Mouse (Mus musculus) megakaryocyte, adult 5-6 weeks (primary cell): ENCODE results near the gene Gm20388. TPM values are rescaled to one million over a fixed set of nuclear protein-coding genes. Genes with fewer than 3 reads are reported as not detected.

Experiments
- ATAC-seq: 2 replicates; pipeline ENCODE4 v1.8.0; 2016; ENCODE audit warnings: mild to moderate bottlenecking, inconsistent platforms; ENCODE audit not compliant: poor library complexity, severe bottlenecking
- total RNA-seq, 2 experiments: library from RNA; stranded (forward) in 1 of 2; stranded (reverse) in 1 of 2; fragments of 153-499, 151-499 nt in 1 of 2; fragments of 221-1000, 200-1000 nt in 1 of 2; gene quantifications; 2 replicates each; pipeline versions ENCODE4 v1.2.3 to v1.2.4; 2015 to 2017

The Gm20388 gene
- total RNA-seq, 2 experiments from 2014 or later: 7.6 to 15.5 TPM

DNA sequence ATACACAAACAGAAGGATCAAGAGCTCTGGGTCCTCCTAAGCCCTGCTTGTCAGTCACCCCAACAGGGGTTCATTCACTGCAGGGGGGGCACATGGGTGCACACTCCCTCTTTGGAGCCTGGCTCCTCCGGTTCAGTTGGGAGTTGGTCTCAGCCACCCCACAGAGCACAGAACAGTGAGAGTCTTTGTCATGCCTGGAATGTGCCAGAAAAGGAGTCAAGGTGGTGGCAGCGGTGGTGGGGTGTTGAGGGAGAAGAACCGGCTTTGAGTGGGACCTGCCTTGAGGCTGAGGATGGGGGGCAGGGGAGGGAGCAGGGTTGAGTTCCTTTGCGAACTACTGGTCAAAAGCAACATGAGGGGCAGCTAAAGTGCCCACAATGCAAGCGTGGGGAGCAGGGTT is 719.4 kb downstream of the Gm20388 start:
- ATAC-seq: no peak

DNA sequence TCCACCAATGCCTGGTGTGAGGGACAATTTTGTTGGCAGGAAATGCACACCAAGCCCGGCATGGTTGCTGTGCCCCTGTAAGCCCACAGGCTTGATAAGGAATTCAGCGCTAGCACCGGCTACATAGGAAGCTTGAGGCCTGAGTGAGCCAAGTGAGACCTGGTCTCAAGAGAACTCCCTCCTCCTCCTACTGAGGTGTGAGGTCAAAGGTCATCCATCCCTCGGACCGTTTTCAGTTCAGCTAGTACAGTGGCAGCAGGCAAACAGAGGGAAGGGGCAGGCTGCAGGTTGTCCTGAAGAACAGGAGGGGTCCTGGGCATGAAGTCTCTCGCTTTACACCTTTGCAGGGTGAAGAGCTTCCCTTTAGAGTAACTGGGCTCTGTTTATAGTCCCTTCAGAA is 720.2 kb downstream of the Gm20388 start:
- no peak for ATAC-seq

DNA sequence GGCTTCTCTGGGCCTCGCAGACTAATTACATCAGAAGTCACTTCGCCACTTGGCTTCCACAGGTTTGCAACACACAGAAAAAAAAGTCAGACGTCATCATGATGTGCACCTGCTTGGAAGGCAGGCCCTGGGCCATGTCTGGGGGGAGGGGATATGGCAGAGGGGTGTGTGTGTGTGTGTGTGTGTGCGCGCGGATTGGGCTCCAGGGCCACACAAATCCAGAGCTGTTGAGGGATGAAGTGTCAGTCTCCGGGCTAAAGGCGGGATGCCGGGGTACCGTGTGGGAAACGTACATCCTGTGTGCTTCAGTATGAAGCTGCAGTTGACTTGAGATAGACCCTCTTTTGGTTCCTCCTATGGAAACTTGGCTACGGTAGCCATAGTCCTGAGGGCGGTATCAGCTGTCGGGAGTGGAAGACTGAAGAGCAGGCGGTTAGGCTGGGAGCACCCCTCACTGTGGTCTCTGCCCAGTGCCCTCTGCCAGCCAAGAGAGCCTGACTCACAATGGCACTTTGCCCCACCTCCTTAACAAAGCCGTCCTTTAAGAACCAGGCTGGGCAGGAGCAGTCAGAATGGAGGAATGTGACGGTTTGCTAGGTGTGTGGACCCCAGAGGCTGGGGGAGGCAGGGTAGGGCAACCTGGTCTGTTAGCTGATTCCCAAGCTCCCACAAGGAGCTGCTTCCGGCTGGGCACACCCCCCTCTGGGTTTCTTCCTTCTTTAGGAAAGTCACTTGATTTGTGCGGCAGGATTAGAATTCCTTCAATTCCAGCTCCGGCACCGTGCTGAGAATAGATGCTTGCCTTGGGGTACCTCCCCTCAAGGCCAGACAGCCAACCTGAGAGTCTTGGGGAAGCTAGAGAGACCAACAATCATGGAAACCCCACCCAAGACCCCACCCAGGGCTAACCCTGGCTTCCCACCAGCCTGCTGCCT is 721.1 kb downstream of the Gm20388 start:
- no peak for ATAC-seq

DNA sequence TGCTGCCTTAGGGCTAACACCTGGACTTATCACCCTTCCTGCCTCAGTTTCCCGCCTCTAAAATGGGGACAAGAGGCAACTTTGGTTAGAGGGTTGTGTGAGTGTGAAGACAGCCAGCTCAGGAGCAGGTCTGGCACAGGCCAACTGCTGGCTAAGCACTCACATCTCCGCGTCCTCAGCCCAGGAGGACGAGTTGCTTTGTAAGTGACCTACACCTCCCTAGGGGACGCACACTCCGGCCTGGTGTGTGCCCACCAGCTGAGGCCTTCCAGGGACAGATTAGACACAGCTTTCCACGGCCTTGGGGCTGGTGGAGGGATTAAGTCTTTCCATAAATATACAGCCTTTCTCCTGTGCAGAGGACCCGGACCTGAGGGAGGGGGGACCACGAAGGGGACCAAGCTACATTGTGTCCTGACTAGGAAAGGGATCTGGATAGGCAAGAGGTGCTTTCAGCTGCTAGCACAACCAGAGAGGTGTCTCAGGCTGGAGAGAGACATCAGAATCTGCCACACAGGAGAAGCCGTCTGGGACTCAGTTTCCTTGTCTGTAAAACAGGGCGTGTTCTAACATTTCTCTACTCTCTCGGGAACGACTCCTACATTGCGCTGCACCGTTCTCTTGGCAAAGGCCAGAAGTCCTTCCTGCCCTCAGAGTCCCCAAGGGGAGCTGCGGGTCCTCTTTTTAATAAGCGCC is 722.5 kb downstream of the Gm20388 start:
- no peak for ATAC-seq

DNA sequence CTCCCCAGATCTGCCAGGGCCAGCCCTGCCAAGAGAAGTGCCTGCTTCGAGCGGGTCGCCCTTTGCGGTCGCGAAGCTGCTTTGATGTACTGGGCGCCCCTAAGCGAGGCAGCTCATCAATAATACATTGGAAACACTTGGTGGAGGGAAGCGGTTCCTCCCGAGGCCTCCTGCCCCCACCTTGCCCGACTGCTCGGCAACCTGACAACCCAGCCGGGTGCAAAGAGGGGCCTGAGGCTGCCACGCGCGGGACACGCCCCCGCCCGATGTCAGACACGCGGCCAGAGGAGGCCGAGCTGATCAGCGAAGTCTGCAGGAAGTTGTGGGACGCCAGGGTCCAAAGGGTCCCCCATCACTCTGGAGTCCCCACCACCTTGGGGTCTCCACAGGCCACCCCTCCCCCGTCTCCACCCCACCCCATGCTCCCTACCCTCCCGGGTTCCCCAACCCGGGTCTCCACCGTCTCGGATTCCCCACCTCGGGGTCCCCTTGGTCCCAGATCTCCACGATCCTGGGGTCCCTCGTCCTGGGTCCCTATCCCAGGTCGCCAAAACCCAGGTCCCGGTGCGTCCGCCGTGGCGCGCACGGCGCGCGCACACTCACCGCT is 723.1 kb downstream of the Gm20388 start:
- ATAC-seq: no peak

DNA sequence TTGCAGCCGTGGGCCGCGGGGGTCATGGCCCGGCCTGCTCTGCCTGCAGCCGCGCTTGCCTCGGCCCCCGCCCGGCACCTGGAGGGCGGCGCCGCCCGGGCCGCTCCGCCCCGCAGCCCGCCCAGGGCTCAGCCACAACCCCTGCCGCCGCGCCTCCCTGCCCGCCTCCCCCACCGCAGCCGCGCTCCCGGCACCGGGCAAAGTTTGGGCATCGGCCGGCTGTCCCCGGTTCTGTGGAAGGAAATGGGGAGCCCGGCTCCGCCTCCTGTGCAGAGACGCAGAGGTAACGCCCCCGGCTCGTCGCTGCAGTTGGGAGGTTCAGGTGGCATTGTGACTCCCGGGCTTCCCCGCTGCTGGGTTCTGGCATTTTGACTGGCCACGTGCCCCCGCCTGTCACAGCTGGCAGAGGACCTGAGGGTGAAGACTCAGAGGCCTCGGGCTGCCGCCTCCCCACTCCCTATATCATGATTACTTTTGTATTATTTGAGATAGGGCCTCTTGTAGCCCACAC is 723.7 kb downstream of the Gm20388 start:
- ATAC-seq: peak; percentile 52

DNA sequence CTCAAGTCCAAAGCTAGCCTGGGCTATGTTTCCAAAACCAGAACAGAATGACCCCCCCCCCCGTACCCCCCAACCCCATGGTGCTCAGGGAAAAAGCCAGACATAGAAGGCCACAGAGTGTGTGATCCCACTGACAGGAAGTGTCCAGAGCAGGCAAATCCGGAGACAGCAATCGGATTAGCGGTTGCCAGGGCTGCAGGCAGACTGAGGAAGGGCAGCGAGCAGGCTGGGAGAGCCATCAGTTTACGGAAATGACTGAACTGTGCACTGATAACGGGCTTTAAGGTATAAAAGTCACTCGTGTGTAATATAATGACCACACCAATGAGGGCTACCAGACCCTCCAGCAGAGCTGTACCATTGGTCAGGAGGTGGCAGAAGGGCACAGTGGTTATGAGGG is 730.6 kb downstream of the Gm20388 start:
- ATAC-seq: no peak

DNA sequence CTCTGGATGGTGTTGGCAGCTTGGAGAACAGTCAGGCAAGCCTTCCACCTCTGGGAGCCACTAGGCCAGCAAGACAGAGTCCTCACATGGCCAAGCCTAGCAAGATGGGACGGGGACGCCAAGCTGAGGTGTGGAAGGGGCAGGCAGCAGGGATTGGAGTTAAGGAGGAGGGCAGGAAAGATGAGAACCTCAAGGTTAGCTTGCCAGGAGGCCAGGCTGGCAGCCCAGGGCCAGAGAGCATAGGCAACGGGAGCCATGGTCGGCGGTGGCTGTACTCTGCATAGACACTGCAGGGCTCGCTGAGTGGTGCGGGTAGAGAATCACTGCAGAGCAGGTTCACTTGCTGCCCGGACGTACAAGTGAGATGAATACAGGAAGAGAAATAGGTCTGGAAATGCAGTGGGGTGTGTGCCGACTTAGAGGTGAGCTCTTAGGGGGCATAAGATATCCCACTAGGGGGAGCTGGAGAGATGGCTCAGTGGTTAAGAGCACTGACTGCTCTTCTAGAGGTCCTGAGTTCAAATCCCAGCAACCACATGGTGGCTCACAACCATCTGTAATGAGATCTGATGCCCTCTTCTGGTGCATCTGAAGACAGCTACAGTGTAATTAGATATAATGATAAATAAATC is 731.5 kb downstream of the Gm20388 start:
- no peak for ATAC-seq

DNA sequence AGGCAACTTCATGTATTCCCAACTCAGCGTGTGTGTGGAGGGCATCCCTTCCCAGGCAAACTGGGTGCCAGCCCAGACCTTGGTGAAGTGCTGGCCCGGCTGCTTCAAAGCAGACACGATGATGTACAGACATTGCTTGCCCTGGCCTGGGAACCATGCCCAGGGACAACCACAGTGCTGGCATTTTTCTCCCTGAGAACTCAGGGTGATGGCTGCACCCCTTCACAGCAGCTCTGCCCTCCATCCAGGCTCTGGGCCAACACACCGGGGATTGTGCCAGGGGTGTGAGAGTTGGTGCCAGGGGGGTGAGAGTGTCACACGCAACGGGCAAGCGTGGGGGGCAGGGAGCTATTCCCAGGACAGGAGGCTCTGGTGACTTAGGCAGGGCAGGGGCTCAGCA is 734.0 kb downstream of the Gm20388 start:
- ATAC-seq: no peak

DNA sequence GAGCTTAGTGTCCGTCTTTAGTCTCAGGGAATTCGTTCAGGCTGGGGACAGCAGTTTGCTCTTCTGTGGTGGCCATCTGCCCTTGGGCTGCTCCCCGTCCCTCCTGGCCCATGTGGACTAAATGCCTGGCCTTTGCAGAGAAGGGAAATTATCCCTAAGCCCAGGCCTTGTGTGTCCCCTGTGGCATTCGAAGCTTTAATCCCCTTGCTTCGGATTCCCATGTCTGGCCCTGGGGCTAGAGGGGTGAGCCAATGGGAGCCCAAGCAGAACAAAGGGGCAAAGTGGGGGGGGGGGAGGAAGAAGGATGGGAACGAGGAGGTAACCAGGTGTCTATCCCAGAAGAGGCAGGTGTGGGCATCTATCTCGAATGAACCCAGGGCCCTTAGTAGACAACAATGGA is 736.9 kb downstream of the Gm20388 start, which contains the start of gene 1190005I06Rik:
Gene 1190005I06Rik (minus strand): TSS at position 101 of the 400 bp plus-strand sequence.
- no peak for ATAC-seq

DNA sequence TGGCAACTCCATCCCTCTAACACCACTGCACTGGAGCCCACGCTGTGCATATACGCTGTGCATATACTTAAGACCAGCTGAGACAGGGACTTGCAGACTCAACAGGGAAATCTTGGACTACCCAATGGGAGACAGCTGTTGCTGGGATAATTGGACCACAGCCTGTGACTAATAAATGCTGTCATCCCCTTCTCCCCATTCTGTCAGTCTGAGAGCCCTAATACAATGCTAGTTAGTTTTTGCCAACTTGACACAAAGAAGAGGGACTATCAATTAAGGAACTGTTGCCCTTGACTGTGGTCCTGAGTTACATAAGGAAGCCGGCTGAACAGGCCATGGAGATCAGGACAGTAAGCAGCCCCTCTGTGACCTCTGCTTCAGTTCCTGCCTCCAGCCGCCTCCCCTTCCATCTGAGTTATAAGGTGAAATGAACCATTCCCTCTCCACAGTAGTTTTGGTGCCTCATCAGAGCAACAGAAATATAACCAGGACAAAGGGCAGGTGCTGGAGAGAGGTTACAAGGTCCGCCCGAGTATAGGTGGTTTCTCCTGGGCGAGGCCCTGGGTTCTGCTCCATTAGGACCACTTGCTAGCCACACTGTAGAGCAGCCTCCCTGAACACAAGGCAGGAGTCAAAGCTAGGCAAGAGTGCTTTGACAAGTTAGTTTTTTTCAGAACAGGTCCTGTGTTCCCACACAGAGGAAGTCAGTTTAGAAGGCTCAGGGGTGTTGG is 745.8 kb downstream of the Gm20388 start:
- ATAC-seq: no peak

DNA sequence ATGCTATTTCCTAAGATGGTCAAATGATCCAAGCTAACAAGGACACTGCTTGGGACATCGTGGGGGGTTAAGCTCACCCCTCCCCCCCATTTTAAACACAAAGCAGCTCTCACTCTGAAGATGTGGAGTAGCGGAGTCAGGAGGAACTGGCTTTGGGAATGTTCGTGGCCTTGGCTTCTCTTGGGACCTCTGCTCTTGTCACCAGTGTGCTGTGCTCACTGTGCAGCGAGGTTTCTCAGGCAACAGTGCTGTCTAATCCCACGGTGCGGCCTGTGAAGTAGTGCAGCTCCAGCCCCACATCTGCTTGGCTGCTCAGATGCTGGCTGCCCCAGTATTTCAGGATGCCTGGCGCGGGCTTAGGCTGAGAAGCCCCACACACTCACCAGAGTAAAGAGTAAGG is 746.8 kb downstream of the Gm20388 start:
- ATAC-seq: no peak

DNA sequence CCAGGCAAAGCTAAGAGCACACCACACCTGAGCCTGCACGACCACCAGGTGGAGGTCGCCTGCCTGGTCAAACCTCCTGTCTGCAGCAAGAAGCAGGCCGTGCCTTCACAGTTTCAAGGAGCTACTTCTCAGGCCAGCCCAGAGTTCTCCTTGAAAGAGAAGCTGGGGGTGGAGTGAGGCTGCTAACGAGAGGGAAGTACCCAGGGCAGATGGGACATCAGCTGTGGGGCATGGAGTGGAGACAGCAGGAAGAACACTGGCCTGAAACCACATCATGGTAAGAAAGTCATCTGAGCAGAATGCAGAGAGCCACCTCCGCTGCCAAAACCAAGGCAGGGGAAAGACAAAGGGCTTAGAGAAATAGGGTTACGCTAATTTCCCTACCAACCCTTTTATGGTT is 753.9 kb downstream of the Gm20388 start:
- no peak for ATAC-seq

DNA sequence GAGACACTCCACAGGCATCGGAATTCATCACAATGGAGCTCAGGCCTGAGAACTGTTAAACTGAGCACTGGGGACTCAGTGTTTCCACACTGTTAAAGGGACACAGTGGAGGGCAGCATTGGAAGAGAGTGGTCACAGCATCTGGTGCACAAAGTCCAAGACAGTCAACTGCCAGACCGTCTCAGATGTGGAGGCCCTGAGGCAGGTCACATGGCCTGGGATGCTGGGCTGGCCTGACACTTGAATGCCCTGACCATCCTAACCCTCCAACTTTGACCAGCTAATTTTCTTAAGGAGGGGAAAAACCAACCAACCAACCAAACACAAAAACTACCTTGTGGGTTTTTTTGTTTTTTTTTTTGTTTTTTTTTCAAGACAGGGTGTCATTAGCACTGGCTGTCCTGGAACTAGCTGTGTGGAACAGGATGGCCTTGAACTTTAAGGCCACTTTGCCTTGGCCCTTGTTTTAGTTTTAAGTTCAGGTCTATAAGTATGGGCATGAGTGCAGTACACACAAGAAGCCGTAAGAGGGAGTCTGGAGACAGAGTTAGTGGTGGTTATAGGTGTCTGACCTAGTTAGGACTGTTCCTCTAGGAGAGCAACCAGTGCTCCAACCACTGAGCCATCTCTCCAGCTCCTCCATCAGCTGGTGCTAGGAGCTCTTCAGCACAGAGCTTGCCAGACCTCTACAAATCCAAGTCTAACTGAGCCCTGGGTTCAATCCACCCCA is 755.2 kb downstream of the Gm20388 start:
- no peak for ATAC-seq

DNA sequence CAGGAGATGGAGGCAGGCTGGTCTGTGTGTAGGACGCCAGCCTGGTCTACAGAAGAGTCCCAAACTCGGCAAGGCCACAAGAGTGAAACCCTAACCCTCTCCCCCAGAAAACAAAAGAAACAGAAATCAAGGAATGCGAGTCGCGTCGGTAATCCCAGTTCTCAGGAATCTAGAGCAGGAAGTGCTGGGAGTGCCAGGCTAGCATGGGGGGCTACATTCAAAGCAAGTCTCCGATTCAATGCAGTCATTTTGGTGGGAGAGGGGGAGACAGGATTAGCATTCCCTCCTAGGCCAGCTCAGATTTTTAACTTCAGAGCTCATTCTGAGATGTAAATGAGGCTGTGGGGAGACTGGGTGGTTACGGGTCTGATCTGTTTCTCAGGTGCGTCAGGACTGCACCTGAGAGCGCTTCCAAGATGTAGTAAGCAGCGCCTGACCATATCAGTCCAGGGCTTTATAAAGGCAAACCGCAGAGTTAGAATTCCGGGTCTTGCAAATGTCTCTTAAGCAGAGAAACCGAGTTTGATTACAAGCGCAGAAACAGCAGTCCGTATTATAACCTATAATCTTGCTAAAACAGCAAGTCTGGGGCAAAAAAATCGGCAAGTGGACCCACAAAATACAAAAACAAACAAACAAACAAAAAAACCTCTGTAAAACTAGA is 756.3 kb downstream of the Gm20388 start:
- no peak for ATAC-seq

DNA sequence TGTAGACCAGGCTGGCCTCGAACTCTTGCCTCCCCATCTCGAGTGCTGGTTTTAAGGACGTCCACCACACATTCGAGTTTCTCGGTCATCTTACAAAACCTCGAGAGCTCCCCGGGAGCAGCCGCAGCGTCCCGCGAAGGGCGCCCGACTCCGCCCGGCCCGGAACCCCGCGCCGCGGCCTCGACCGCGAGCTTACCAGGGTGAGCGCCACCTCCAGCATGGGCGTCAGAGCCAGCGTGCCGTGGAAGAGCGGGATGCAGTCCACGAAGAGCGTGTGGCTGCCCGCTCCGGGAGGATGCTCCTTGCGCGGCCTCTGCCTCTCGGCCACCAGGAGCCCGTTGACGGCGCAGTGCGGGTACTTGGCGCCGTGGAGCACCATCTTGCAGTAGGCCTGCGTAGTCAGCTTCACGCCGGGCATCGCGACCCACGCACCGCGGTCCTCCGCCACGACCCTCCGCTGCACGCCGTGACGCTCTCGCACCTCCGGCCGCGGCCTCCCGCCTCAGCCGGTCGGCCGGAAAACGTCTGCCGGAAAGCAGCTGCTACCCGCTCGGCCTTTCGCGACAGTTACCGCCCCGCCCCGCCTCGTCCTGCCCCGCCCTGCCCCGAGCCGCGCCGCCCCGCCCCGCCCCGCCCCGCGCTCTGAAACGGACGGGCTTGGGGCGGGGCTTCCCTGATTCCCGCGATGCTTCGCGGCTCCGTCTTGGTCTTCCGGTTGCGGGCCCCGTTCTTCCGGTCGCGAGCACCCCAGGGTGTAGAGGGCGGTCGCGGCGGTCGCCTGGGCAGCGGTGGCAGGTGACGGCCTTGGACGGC is 757.1 kb downstream of the Gm20388 start, which contains the start of the genes Gm27021 and Cox4i1:
Gene Gm27021 (minus strand): TSS at position 519 of the 813 bp plus-strand sequence.
Gene Cox4i1 (plus strand): TSS at position 662 of the 813 bp plus-strand sequence.
- ATAC-seq: peak; percentile 91

DNA sequence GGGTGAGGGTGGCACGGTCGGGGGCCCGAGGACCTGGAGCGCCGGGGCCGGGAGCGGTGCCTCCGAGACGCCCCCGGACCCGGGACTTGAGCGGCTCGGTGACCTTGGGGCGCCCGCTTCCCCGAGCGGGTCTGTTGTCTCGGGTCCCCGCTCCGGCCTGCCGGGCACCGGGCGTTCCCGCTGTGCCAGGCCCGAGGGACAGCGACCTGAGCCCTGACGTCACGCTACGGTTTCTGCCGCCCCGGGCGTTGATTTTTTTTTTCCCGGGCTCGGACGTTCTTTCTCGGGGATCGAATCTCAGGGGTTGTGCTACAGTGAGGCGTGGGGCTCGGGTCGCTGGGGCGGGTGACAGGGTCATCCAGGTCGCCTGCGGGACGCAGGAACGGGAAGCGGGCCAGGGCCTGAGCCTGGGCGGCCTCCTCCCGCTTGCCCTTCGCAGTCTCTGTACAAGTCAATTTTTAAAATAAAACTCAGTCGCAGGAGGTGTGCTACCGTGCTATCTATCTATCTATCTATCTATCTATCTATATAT is 757.8 kb downstream of the Gm20388 start, which contains the start of gene Emc8:
Gene Emc8 (minus strand): TSS at position 200 of the 532 bp plus-strand sequence.
- ATAC-seq: peak; percentile 9

DNA sequence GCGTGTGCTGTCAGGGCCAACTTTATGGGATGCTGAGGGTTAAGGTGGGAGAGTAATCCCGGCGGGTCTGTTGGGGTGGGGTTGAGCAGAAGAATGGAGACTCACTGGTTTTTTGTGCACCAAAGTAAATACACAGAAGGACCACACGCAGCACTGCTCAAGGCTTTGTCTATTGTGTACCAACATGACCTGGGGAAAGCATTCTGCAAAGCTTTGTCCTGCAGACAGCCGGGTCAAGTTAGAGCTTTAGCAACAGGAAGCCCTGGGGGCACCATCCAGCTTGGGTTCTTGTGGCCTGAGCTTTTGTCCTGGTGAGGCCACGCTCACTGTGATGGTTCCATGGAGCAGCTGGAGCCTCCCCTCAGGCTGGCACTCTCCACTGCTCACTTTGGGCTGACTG is 761.1 kb downstream of the Gm20388 start:
- no peak for ATAC-seq
